Mouse (Mus musculus) lung, postnatal 0 days (tissue): ENCODE data around the gene Rhoj. TPM values are rescaled to one million over a fixed set of nuclear protein-coding genes. Genes with fewer than 3 reads are reported as not detected.

ENCODE experiments used
- ATAC-seq: fragments of 200-750 bp; cut with Nextera tagmentation; 2 replicates; pipeline ENCODE4 v1.8.0; 2017; ENCODE audit warnings: moderate library complexity
- DNase-seq: peaks from one replicate; pipeline ENCODE4 v3.0.0-alpha.2; 2016; ENCODE audit warnings: low spot score
- H3K27ac ChIP-seq: fragments of 300-500 bp; sonication (generic); 2 replicates; pipeline ENCODE4 v1.5.1; 2014; ENCODE audit warnings: antibody characterized with exemption, mild to moderate bottlenecking, low read length, mixed read lengths
- H3K27me3 ChIP-seq: fragments of 300-500 bp; sonication (generic); replicated peaks from 2 replicates; pipeline ENCODE4 v1.6.1; 2014; ENCODE audit warnings: low read length, mixed read lengths; ENCODE audit not compliant: insufficient read depth
- H3K36me3 ChIP-seq: fragments of 300-500 bp; sonication (generic); 2 replicates; pipeline ENCODE4 v1.6.1; 2014; ENCODE audit warnings: low read length, mixed read lengths; ENCODE audit not compliant: insufficient read depth
- H3K4me1 ChIP-seq: fragments of 300-500 bp; sonication (generic); 2 replicates; pipeline ENCODE4 v1.6.1; 2014; ENCODE audit warnings: antibody characterized with exemption, low read depth, low read length, mixed read lengths; ENCODE audit not compliant: insufficient read depth
- H3K4me2 ChIP-seq: fragments of 300-500 bp; sonication (generic); replicated peaks from 2 replicates; pipeline ENCODE4 v1.6.1; 2014; ENCODE audit warnings: low read depth, mild to moderate bottlenecking, low read length, moderate library complexity, mixed read lengths
- H3K4me3 ChIP-seq: fragments of 300-500 bp; sonication (generic); 2 replicates; pipeline ENCODE4 v1.5.1; 2014; ENCODE audit warnings: low read depth, low read length
- H3K9ac ChIP-seq: fragments of 300-500 bp; sonication (generic); replicated peaks from 2 replicates; pipeline ENCODE4 v1.6.1; 2014; ENCODE audit warnings: low read depth, mild to moderate bottlenecking
- H3K9me3 ChIP-seq: fragments of 300-500 bp; sonication (generic); 2 replicates; pipeline ENCODE4 v1.6.1; 2016; ENCODE audit warnings: low read length, mixed read lengths
- CTCF ChIP-seq: IDR thresholded peaks from 2 replicates; pipeline ENCODE4 v1.5.1; 2016; ENCODE audit warnings: antibody characterized with exemption, mild to moderate bottlenecking
- EP300 ChIP-seq: IDR thresholded peaks from 2 replicates; pipeline ENCODE4 v1.6.1; 2016; ENCODE audit warnings: antibody characterized with exemption, mild to moderate bottlenecking, control low read depth
- WGBS: fragments of 180-500 bp; shearing (Covaris S2); extraction: QIAGEN DNeasy Blood & Tissue Kit; methylation state at CpG from one replicate; pipeline ENCODE4 v1.1.7; 2014; 5-methylcytosine and 5-hydroxymethylcytosine counted together
- polyA plus RNA-seq: library from polyadenylated mRNA; unstranded; fragments of >200 nt; fragmentation: Nextera tagmentation; extraction: Ambion mirVana; gene quantifications from 2 replicates; pipeline ENCODE4 v1.2.1, GENCODE M21; 2015

Rhoj gene
- polyA plus RNA-seq, 1 experiment from 2014 or later, result 102 TPM

- H3K4me1 ChIP-seq, result no peaks in the 10 kb centered on the region; the same call in none of the 2 replicates
- H3K27ac ChIP-seq, result peak overlapping the region; percentile 38; the same call in 1 of the 2 replicates
- H3K4me2 ChIP-seq, result no peak overlapping the region
- H3K9ac ChIP-seq, result no peak overlapping the region
- no peaks in the 10 kb centered on the region for H3K9me3 ChIP-seq
- TF ChIP-seq EP300, result peak; percentile 77
- no peak for TF ChIP-seq CTCF
- ATAC-seq (0 out of 2 replicates have a peak, but pooled peaks have one; percentile 53), DNase-seq (peak; percentile 50)
- no peak overlapping the region for H3K4me3 ChIP-seq
- 55% methylated on average over 7 of the region's 7 CpGs for WGBS
- H3K27me3 ChIP-seq, result no peaks in the 10 kb centered on the region
- no peaks in the 10 kb centered on the region for H3K36me3 ChIP-seq
These were observed 46.2 kb downstream of the Rhoj start for GRCm38 (mm10) chr12:75354354-75354753.

DNA sequence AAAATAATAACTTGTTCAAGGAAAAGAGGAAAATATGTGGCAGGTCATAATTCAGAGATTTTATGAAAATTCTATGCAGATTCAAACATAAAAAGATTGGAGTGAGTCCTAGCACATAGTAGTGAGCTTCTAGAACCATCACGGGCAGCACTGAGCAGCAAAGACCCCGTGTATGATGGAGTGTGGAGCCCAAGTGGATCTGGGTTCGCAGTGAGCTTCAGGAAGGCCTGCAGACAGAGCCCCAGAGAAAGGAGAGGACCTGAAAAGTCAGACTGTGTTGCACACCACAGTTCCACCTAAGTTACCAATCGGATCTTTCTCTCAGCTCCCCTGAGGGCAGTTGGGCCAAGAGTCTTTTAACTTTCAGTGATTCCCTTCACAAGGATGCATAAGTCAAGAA is 49.7 kb downstream of the Rhoj start:
- Histone ChIP-seq H3K9ac (no peak overlapping the region), H3K36me3 (no peaks in the 10 kb centered on the region), H3K27ac (no peak overlapping the region), H3K4me3 (no peak overlapping the region), H3K4me2 (no peak overlapping the region), H3K4me1 (peaks cover 2% of the 10 kb centered on the region; the same call in 1 of the 2 replicates), H3K27me3 (no peaks in the 10 kb centered on the region), H3K9me3 (no peaks in the 10 kb centered on the region)
- WGBS, result 85% methylated on average over 4 of the region's 4 CpGs
- DNase-seq (no peak), ATAC-seq (no peak)
- TF ChIP-seq EP300 (no peak), CTCF (no peak)

DNA sequence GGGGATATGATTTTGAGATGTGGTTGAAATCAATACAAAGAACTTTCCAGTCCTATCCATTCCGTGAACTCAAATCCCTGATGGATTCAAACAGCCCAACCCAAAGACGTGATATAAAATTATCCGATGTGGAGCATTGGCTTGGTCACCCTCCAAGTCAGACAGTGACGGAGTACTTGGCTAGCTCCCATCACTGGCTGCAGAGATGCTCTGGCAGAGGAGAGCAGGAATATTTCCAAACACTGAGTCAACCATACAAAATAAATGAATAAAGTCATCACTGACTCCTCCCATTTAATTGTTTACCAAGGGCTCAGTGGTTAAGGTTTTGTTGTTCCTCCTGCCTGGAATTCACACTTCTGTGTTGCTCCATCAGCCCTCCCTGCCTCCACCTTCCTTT is 50.6 kb downstream of the Rhoj start:
- Histone ChIP-seq H3K9me3 (no peaks in the 10 kb centered on the region), H3K27me3 (no peaks in the 10 kb centered on the region), H3K9ac (no peak overlapping the region), H3K36me3 (no peaks in the 10 kb centered on the region), H3K4me1 (peaks cover 2% of the 10 kb centered on the region; the same call in 1 of the 2 replicates), H3K4me2 (no peak overlapping the region), H3K4me3 (no peak overlapping the region), H3K27ac (no peak overlapping the region)
- DNase-seq, result peak; percentile 56
- 52% methylated on average over 4 of the region's 4 CpGs for WGBS
- peak; percentile 59 for ATAC-seq
- TF ChIP-seq CTCF (no peak), EP300 (peak; percentile 36; the same call in 1 of the 2 replicates)

DNA sequence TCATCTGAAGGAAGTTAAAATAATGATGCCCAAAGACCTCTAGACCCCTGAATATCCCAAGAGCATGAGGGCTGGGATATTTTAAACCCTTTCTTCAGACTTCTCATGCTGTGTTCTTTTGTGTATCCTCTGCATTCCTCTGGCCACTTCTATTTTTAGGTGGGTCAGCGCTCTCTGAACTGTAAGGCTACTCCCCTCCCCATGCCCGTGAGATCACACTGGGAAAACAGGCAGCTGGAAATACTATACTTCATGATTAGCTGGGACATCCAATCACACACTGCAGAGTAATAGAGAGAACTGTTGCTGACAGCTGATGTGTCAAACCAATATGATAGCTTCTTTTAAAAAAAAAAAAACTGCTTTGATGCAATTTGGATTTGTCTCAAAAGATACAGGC is 51.4 kb downstream of the Rhoj start:
- H3K4me2 ChIP-seq, result no peak overlapping the region
- ATAC-seq (peak; percentile 57), DNase-seq (peak; percentile 22)
- no peaks in the 10 kb centered on the region for H3K27me3 ChIP-seq
- TF ChIP-seq CTCF (no peak), EP300 (no peak)
- peaks cover 2% of the 10 kb centered on the region; the same call in 1 of the 2 replicates for H3K4me1 ChIP-seq
- no peak overlapping the region for H3K27ac ChIP-seq
- WGBS, result 38% methylated on average over 2 of the region's 2 CpGs
- no peaks in the 10 kb centered on the region for H3K9me3 ChIP-seq
- H3K36me3 ChIP-seq, result no peaks in the 10 kb centered on the region
- H3K4me3 ChIP-seq, result no peak overlapping the region
- H3K9ac ChIP-seq, result no peak overlapping the region

- H3K9me3 ChIP-seq, result no peaks in the 10 kb centered on the region
- no peak for TF ChIP-seq EP300
- TF ChIP-seq CTCF, result no peak
- H3K9ac ChIP-seq, result no peak overlapping the region
- H3K4me1 ChIP-seq, result peaks cover 2% of the 10 kb centered on the region; the same call in 1 of the 2 replicates
- H3K4me3 ChIP-seq, result no peak overlapping the region
- WGBS, result 59% methylated on average over 5 of the region's 5 CpGs
- ATAC-seq, result peak; percentile 17; the same call in 1 of the 2 replicates
- no peak for DNase-seq
- no peak overlapping the region for H3K4me2 ChIP-seq
- H3K27ac ChIP-seq, result no peak overlapping the region
- H3K36me3 ChIP-seq, result no peaks in the 10 kb centered on the region
- no peaks in the 10 kb centered on the region for H3K27me3 ChIP-seq
These were observed 51.9 kb downstream of the Rhoj start for GRCm38 (mm10) chr12:75359921-75360482.

- Histone ChIP-seq H3K4me2 (no peak overlapping the region), H3K27me3 (no peaks in the 10 kb centered on the region), H3K9ac (no peak overlapping the region), H3K4me3 (no peak overlapping the region), H3K27ac (no peak overlapping the region), H3K36me3 (no peaks in the 10 kb centered on the region), H3K4me1 (peaks cover 2% of the 10 kb centered on the region; the same call in 1 of the 2 replicates), H3K9me3 (no peaks in the 10 kb centered on the region)
- TF ChIP-seq CTCF, result no peak
- no peak for TF ChIP-seq EP300
- ATAC-seq (no peak), DNase-seq (no peak)
- 93% methylated on average over 16 of the region's 16 CpGs for WGBS
These were observed 54.3 kb downstream of the Rhoj start for GRCm38 (mm10) chr12:75362456-75362855.
